Mouse (Mus musculus) ES-Bruce4 (cell line): Measurements from ENCODE around the gene Srprb.

ENCODE experiments used
- CTCF ChIP-seq: IDR thresholded peaks from one replicate; pipeline ENCODE4 v1.8.1; 2011; ENCODE audit warnings: low read depth, low read length
- EP300 ChIP-seq: IDR thresholded peaks from 2 replicates; pipeline ENCODE4 v1.6.1; 2011; ENCODE audit warnings: low read depth, low read length; ENCODE audit not compliant: insufficient read depth
- POLR2A ChIP-seq: IDR thresholded peaks from one replicate; pipeline ENCODE4 v1.8.1; 2011; ENCODE audit warnings: low read length; ENCODE audit not compliant: insufficient read depth

DNA sequence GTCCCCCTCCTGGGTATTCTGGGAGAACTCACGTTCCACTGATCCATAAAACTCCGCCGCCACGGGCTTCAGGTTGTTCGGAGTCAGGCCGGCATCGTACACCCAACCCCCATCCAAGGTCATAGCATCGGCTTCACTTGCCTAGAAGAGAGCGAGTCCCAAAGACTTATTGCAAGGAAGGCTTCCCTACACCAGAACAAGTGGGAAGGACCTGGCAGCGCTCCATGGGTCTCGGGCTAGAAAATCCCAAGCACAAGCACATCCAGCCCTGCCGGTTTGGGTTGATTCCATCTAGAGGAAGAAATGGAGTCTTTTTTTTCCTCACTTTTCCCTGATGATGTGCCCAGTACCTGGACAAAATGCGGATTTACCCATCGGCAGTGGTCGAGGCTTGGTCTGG is 24.9 kb upstream of the Srprb start:
- TF ChIP-seq CTCF (no peak), POLR2A (no peak), EP300 (no peak)
